Mouse (Mus musculus) cerebellum, adult 2 months (tissue): Measurements from ENCODE around the gene Pnpo. TPM values are rescaled to one million over a fixed set of nuclear protein-coding genes. Genes with fewer than 3 reads are reported as not detected.

Source experiments
- DNase-seq, 2 experiments: peaks; one replicate each; pipeline ENCODE4 v3.0.0; 2021
- H3K27ac ChIP-seq: fragments of 200-500 bp; 2 replicates; pipeline ENCODE4 v1.5.1; 2012; ENCODE audit warnings: low read length, control low read depth, inconsistent platforms; ENCODE audit not compliant: insufficient read depth
- H3K27me3 ChIP-seq: fragments of 200-500 bp; 2 replicates; pipeline ENCODE4 v1.6.1; 2012; ENCODE audit warnings: inconsistent platforms, mild to moderate bottlenecking, low read length, moderate library complexity; ENCODE audit not compliant: control insufficient read depth, insufficient read depth
- H3K4me1 ChIP-seq: fragments of 200-500 bp; 2 replicates; pipeline ENCODE4 v1.6.1; 2011; ENCODE audit warnings: low read length; ENCODE audit not compliant: control insufficient read depth, insufficient read depth
- H3K4me3 ChIP-seq: fragments of 200-500 bp; replicated peaks from 2 replicates; pipeline ENCODE3; 2011; ENCODE audit warnings: mild to moderate bottlenecking, low read depth, low read length, control low read depth; ENCODE audit not compliant: insufficient read depth
- CTCF ChIP-seq: fragments of 200-500 bp; IDR thresholded peaks from 2 replicates; pipeline ENCODE4 v1.5.1; 2011; ENCODE audit warnings: low read depth, mild to moderate bottlenecking, control low read depth, low read length, moderate library complexity, borderline replicate concordance; ENCODE audit not compliant: insufficient read depth
- POLR2A ChIP-seq: fragments of 200-500 bp; IDR thresholded peaks from 2 replicates; pipeline ENCODE4 v1.6.1; 2011; ENCODE audit warnings: low read length, control low read depth, borderline replicate concordance; ENCODE audit not compliant: insufficient read depth
- WGBS: fragments of 180-500 bp; shearing (Covaris S2); methylation state at CpG from one replicate; pipeline ENCODE4 v1.1.7; 2018; 5-methylcytosine and 5-hydroxymethylcytosine counted together
- polyA plus RNA-seq: library from polyadenylated mRNA; depleted of rRNA; stranded (reverse); fragments of >200 nt; gene quantifications from 2 replicates; pipeline ENCODE4 v1.2.3, GENCODE M21; 2012

The Pnpo gene
- polyA plus RNA-seq, 1 experiment = 59.5 TPM

DNA sequence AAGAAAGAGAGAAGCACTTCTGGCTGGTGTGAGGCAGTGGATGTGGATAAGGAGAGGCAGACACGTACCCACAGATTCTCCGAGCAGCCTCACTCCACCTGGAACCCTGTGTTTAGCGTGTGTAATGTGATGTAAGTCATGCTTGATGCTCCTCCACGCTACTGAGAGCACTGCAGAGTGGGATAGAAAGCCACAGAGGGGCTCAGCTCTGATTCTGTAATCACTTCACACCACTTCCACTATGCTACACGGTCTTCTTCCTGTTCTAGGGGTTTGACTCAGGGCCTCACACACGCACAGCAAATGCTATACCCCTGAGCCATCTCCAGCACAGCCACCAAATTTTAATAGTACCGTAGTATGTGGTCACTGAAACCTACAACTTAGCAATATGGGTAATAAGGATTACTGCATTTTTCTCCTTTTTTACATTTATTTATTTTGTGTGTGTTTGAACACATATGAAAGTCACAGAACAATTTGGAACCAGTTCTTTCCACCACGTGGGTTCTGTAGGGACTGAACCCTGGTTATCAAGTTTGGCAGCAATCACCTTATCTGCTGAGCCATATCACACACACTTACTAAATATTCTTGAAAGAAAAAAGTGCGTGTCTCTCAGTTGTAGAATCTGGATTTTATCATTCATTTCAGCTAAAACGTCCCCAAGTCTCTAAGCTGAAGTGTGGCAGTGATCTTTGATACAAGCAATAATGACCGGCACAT is 23.9 kb upstream of the Pnpo start:
- 84% methylated on average over 11 of the region's 11 CpGs for WGBS
- Histone ChIP-seq H3K27ac (peak overlapping the region; percentile 97; the same call in 1 of the 2 replicates), H3K4me3 (no peak overlapping the region), H3K4me1 (peaks cover 37% of the 10 kb centered on the region), H3K27me3 (no peaks in the 10 kb centered on the region)
- no peak for TF ChIP-seq POLR2A
- TF ChIP-seq CTCF = no peak
- DNase-seq = no peak

- DNase-seq = no peak
- TF ChIP-seq CTCF (no peak), POLR2A (no peak)
- Histone ChIP-seq H3K27ac (no peak overlapping the region), H3K4me3 (no peak overlapping the region), H3K27me3 (no peaks in the 10 kb centered on the region), H3K4me1 (peaks cover 31% of the 10 kb centered on the region)
- WGBS = 86% methylated on average over 13 of the region's 13 CpGs
These were observed 23.2 kb upstream of the Pnpo start for GRCm38 (mm10) chr11:96966914-96967543.

DNA sequence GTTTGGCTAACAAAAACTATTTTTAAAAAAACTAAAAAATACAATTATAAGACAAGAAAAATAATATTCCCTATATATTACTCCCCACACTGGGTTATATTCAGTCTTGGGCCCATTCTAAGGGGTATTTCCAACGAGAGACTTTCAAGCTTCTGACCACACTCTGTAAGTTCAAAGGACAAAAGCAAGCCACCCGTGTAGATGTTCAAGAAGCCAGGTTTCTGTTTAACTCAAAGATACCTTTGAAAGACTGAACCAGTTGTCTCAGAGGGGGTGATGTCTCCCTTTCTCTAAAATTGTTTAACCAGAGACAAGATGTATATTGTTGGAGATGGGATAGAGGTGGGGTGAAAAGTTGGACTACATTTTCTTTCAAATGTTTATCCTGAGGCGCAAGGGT is 22.4 kb upstream of the Pnpo start:
- no peak for TF ChIP-seq POLR2A
- TF ChIP-seq CTCF = no peak
- WGBS = 92% methylated on average over 3 of the region's 3 CpGs
- no peak for DNase-seq

GRCm38 (mm10) chr11:96963580-96963979 is 19.8 kb upstream of the Pnpo start:
- Histone ChIP-seq H3K4me1 (peaks cover 5% of the 10 kb centered on the region), H3K27me3 (no peaks in the 10 kb centered on the region), H3K4me3 (no peak overlapping the region), H3K27ac (no peak overlapping the region)
- 6% methylated on average over 8 of the region's 8 CpGs for WGBS
- DNase-seq = peak; percentile 89 to 90
- TF ChIP-seq POLR2A = no peak
- peak; percentile 89 for TF ChIP-seq CTCF

More for the DNA sequence above, 22.4 kb upstream of the Pnpo start:
- Histone ChIP-seq H3K27ac (no peak overlapping the region), H3K27me3 (no peaks in the 10 kb centered on the region), H3K4me3 (no peak overlapping the region), H3K4me1 (peaks cover 26% of the 10 kb centered on the region)

DNA sequence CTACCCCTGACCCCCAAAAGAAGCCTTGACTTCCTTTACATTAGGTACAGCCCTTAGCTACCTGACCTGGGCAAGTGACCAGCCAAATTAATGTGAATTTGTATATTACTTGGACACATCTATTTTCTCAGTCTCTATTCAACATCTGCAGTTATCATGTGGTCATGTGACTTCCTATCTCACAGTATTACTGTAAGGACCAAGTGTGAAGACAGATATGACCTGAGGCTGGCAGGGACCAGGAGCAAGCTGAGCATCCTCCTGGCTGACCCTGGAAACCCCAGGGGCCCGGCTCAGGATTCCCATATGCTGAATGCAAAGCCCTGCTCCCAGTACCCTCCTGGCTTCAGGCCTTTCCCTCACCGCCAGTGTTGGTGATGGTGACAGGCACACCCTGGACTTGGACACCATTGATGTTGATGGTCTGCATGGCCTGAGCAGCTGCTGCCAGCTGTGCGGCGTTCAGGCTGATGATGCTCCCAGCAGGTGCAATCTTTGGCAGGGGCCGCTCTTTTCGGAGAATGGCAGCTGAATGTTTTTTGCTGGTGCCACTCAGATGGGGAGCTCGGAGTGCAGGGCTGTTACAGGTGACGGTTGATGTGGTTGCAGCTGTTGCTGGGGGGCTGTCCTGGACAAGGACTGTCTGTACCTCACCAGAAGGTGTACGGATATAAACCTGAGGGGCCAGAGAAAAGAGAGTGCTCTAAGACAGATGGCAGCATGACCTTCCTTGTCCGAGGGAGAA is 13.4 kb upstream of the Pnpo start:
- no peaks in the 10 kb centered on the region for H3K27me3 ChIP-seq
- H3K4me3 ChIP-seq = no peak overlapping the region
- no peak overlapping the region for H3K27ac ChIP-seq
- TF ChIP-seq CTCF = no peak
- no peak for TF ChIP-seq POLR2A
- WGBS = 74% methylated on average over 10 of the region's 10 CpGs
- peaks cover 2% of the 10 kb centered on the region for H3K4me1 ChIP-seq
- no peak for DNase-seq

DNA sequence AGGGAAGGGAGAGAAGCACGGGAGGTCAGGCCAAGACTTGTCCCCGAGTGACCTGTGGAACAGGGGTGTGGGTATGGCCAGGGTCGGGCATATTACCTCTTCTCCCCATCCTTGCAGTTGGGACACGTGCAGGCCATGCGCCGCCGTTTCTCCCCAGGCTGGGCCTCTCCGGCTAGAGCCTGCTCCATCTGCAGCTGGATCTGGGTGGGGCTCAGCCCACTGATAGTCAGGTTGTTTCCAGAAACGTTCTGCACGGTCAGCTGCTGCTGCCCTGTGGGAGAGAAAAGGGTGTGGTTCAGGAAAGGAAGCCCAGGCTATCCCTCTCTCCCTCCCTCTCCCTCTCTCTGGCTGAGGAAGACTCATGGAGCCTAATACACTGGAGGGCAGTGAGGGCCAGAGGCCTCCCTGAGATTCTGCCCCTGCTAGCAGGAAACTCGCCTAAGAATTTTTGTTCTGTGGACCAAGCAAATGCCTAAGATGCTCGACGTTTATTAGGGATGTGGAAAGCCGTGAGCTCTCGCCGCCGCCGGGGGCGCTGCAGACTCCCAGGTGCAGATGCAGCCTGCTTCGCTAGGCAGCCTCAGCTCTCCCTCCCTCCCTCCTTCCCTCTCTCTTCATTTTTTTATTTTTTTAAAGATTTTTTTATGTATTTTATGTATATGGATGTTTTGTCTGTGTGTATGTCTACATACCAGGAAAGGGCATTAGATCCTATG is 12.4 kb upstream of the Pnpo start:
- TF ChIP-seq POLR2A (no peak), CTCF (peak; percentile 50; the same call in 1 of the 2 replicates)

GRCm38 (mm10) chr11:96955094-96955493 is 11.3 kb upstream of the Pnpo start:
- 88% methylated on average over 4 of the region's 4 CpGs for WGBS
- Histone ChIP-seq H3K27ac (no peak overlapping the region), H3K4me3 (no peak overlapping the region), H3K27me3 (no peaks in the 10 kb centered on the region), H3K4me1 (peaks cover 3% of the 10 kb centered on the region)
- no peak for TF ChIP-seq CTCF
- no peak for TF ChIP-seq POLR2A
- DNase-seq = no peak

More for the DNA sequence above, 12.4 kb upstream of the Pnpo start:
- Histone ChIP-seq H3K4me1 (peaks cover 3% of the 10 kb centered on the region), H3K27me3 (no peaks in the 10 kb centered on the region), H3K4me3 (no peak overlapping the region), H3K27ac (no peak overlapping the region)
- no peak for DNase-seq
- 60% methylated on average over 20 of the region's 20 CpGs for WGBS
